Mouse (Mus musculus) adrenal gland, adult (tissue): Measurements from ENCODE around the gene Evx2.

Source experiments
- DNase-seq, 2 experiments: peaks; one replicate each; pipeline ENCODE4 v3.0.0; 2022 to 2023; ENCODE audit warnings: low spot score in 1 of 2; ENCODE audit not compliant: inconsistent age in 2 of 2

The Evx2 gene

DNA sequence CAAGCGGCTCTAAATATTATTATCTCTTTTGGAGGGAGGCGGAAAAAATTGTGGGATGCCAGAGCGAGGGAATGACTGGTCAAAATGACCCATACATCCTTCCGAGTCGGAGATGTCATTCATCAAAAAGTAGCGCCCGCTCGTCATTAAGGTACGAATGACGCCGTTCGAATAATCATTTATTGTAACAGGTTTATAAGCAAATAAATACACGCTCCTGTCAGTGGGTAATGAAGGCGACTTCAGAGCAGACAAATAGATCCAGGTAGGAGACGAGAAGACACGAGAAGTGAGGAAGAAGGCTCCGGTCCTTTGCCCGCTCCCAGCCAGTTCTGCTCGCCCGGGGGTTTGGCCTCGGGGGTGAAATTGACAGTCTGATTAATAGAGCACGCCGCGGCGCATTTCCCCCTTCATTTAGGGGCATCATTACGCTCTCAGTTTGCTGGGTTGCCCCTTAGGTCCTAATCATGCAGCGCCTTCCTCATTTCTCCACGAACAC, at the start of gene Evx2:
TSS of gene Evx2 (minus strand) at position 51 of the 499 bp plus-strand sequence.
- no peak for DNase-seq

DNA sequence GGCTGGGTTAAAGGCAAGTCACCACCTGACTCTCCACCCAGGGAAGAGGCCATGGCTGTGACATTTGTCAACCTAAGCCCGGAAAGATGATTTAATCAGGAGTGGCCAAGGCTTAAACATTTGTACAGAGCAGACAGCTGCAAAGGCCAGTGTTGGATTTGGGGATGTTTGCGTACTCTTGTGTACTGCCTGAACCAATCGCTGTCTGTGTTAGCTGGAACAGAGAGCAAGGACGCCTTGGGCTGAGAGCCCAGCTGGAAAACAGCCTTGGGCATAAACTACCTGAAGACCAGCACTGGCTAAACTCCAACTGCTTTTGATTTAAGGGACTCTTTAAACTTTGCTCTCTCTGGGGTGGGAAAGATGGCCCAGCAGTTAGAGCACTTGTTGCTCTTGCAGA, 49.3 kb upstream of the Evx2 start:
- peak; percentile 74 to 91 for DNase-seq

DNA sequence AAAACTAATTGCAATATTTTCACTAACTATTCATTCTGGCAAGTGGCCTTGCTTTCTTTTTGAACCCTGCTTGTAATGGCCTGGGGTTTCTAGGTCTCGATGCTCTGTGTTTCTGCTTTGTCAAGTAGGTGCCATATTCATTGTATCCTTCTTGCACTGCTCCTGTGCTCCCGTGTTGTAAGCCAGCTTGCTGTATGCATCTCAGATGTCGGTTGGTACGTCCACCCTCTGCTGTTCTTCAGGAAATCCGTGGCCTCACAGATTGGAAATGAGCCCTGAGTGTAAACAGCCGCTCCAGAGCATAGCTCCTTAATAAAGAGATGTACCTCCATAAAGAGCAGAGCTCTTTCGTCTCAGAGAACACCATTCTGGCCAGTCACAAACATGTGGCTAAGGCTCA, 48.2 kb upstream of the Evx2 start:
- peak in 1 of 2 experiments; percentile 53 for DNase-seq

DNA sequence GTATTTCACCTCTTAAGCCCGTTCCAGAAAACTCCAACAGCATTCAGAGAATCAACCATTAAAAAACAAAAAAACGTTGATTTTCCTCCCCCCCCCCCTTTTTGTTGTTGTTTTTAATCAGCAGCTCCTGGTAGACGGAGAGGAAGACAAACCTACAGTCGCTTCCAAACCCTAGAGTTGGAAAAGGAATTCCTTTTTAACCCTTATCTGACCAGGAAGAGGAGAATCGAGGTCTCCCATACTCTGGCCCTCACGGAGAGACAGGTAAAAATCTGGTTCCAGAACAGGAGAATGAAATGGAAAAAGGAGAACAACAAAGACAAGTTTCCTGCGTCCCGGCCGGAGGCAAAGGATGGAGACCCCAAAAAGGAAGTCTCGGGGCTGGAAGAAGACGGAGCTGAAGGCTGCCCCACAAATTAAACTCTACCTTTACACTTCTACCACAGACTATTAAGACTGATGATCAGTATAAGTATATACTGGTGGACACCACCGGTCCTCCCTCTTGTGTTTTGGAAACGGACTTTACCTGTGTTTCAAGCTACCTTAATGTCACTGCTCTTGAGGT, 47.1 kb upstream of the Evx2 start:
- peak in 1 of 2 experiments; percentile 62 for DNase-seq

DNA sequence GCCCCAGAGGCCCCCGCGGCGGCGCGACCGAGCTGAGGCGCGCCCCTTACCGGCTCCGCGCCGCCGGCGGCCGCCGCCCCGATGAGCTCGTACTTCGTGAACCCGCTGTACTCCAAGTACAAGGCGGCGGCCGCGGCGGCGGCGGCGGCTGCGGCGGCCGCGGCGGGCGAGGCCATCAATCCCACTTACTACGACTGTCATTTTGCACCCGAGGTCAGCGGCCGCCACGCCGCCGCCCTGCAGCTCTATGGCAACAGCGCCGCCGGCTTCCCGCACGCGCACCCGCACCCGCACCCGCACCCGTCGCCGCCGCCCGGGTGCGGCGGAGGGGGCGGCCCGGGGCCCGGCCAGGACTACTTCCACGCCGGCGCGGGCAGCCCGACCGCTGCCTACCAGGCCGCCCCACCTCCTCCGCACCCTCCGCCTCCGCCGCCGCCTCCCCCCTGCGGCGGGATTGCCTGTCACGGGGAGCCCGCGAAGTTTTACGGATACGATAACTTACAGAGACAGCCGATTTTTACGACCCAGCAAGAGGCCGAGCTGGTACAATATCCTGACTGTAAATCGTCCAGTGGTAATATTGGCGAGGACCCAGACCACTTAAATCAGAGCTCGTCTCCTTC, 46.2 kb upstream of the Evx2 start:
- peak; percentile 85 to 93 for DNase-seq

DNA sequence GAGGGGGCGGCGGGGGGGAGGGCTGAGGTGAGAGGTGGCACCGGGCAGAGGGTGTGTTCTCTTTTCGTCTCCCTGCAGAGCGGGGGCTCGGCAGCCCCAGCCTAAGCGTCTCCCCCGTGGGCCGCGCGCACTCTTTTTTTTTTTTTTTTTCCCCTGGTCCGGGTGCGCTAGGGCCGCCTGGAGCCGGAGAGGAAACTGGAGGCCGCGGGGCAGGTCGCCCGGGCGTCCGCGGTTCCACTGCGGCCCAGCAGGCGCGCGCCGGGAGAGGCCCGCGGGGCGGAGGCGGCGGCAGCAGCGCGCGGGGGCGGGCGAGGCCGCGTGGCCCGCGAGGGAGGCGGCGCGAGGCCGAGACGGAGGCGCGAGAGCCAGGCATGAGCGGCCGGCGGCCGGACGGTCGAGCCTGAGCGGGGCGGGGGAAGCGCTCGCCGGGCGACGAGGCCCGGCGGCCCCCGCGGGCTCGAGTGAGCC, 45.7 kb upstream of the Evx2 start:
- DNase-seq = peak; percentile 75 to 88

DNA sequence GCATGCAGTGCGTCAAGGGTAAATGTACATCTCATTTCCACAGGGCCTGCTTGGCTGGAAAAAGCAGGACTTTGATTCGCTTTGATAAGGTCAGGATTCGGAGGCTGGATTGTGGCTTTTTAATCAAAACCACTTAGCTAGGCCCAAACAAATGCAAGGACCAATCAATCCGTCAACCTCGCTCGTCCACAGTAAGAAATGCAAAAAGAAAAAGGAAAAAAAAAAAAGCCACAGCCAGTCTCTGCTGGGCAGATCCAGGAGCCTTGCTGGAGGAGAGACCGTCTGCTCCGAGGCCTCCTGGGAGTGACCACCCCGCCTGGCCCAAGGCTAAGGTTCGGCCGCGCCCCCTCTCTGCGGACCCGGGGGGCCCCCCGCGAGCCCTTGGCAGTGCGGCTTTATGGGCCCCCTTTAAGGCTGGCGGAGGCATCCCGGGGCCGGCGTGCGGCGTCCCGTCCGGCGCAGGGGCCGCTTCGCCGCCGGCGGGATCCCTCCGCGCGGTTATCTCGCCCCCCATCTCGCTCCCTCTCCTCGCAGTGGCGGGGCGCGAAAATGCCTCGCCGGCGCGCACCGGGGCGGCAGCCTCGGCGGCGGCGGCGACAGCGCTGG, 45.1 kb upstream of the Evx2 start, which contains the start of gene Hoxd8:
TSS of gene Hoxd8 (plus strand) at position 223 of the 606 bp plus-strand sequence.
- peak; percentile 89 to 95 for DNase-seq

DNA sequence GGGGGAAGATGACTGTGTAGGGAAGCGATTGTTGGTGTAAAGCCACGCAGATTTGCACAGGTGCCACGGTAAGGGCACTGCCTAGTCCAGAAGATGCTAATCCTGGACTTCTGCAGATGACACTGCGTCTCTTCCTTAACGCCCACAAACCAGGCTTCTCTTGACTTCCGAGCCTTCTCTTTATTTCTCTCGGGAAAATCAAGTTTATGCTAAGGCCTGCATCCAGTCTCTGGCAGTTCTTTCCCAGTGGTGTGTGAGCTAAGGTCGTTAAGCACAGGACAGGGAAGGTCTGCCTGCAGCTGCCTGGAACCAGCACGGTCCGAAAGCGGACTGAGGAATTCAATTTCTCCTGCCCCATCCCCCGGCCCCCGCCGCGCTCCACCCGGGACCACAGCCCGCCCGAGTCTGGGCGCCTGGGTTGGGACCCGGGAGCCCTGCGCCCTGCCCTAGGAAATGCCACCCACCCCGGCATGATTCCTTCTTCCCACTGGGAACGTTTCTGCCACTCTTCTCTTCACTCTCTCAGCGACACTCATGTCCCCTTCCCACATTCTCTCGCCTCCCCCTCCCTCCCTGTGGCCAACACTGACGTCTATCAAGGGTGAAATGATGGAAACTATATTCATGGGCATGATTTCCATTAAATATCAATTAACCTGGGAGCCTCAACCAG, 44.5 kb upstream of the Evx2 start:
- DNase-seq = peak in 1 of 2 experiments; percentile 47

DNA sequence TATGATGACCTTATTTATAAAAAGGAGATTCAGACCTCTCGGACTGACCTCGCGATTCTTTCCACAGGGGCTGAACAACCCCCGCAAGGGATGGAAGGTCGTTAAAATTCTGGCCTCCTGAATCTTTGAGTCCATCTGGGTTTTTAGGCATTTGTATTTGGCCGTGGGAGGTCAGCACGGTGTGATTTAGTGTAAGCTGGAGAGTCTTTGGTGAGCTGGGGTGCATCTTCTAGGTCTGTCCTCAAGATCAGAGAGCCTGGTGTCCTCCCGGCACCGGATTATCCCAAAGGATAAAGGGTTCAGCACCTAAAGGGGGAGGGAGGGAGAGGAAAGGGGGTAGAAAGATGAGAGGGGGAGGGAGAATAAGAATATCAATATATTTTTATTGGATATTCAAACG, 44.0 kb upstream of the Evx2 start:
- DNase-seq = no peak

DNA sequence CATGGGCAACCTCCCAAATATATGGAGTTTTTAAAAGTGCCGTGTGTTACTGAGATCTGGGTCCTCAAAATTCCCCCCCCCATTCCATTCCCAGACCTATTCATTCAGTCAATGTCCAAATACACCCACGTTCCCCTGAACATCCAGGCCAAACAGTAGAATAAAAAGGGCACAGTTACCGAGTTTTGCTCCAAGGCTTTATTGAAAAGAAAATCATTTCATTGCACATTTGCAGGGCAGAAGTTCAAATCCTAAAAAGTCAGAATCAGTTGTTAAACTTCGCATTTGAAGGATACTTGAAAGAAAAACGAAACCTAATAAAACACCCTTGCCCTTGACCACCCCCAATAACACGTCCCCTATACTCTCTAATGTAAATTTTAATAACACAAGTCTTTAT, 43.5 kb upstream of the Evx2 start:
- no peak for DNase-seq

DNA sequence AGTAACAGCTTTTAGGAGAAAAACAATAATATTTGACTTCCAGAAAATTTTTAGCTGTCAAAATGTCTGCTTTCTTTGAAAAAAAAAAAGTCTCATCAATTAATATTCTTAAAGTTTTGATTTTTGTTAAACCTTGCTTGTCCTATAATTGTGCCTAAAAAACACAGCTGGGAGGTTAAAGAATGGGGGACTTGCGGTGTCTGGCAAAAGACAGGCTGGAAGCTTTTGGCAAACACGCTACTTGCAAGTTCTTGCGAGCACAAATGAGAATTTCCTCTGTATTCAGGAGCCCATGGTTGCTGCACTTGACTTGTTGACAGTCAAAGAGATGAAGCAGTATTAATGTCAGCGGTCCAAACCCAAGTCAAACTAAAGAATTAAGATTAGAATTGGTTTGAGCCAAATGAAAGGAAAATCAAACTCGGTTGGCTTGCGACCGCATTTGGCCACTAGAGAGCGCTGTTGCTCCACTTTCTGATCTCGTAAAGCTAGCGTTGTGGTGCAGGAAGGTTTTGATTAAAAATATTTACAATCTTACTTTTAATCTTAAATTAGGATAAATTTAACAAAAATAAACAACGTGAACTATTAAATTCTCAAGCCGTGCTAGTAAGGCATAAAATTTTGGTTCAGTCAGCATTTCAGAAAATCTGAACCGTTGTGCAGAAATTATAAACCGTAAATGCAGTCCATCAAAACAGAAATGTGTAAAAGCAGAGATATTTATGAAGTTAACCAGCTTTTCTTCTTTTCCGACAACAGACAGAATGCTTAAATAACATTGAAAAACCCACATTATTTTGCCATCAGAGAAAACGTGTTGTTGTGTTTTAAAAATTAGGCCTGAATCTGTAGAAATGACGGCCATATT, 42.8 kb upstream of the Evx2 start:
- peak; percentile 68 to 93 for DNase-seq

DNA sequence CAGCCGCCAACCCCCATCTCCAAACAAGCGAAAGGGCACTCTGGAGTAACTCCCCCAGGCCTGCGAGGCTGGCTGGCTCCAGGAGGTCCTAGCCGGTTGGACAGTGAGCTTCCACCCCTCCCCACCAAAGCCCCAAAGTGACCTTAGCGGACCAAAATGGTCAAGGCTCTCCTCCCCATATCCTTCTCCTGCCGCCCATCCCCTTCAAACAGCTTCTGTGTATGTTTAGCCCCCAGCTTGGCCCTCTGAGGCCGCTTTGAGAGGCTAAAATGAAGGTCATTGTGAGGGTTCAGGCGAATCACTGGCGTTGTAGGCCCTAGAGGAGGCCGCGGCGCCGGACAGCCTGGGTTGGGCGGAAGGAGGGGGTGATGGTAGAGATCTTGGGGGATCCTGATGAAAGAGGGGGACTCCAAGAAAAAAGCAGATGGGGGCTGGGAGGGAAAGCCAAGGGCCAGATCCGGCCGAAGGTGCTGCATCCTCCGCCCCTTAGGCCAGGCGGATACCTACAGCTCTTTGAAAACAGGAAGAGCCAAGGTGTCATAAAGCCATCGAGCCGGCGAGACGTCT, 41.3 kb upstream of the Evx2 start:
- DNase-seq = peak in 1 of 2 experiments; percentile 27

DNA sequence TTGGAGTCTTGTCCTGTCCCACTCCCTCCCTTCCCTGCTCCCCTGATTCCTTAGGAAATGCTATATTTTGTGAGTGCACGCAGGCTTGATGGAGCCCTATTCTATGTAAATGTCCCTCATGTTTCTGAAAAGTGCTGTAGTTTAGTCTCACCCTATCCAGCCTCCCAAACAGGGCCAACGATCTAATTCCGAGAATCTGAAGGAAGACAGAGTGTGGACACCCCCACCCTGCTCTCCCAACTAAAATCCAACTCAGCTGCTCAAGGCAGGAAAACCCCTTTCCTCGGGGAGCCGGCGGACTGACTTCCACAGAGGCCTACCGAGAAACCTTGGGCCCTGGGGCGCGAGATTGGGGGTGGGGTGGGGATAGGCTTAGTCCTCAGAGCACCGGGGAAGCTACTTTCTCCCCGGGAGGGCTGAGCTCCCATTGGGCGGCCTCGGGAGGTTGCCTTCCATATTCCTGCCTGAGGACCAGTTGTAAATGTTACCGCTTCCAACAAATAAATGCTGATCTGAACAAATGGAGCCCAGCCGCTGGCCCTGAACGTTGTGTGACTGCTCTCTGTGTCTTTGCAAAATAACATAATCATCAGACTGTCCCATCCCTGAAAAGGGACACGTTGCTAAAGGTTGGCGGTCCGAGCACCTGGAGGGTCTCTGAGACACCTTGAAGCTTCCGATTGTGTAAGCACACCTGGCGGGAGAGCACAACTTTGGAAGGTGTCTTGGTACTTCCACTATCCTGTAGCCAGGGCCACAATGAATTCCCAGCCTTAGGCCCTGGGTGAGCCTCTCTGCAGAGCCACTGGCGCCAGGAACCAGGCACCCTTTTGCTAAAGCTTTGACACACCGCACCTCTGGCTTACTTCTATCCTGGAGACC, 40.5 kb upstream of the Evx2 start:
- DNase-seq = peak; percentile 9 to 34

DNA sequence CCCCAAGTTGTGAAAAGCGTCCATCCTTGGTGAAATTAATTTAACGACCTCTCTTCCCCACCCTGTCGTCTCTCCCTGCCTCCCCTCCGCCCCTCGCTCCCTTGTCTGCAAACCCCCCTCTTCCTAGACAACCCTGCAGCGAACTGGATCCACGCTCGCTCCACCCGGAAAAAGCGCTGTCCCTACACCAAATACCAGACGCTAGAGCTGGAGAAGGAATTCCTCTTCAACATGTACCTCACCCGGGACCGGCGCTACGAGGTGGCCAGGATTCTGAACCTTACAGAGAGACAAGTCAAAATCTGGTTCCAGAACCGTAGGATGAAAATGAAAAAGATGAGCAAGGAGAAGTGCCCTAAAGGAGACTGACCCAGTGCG, 39.7 kb upstream of the Evx2 start:
- peak; percentile 33 to 73 for DNase-seq

DNA sequence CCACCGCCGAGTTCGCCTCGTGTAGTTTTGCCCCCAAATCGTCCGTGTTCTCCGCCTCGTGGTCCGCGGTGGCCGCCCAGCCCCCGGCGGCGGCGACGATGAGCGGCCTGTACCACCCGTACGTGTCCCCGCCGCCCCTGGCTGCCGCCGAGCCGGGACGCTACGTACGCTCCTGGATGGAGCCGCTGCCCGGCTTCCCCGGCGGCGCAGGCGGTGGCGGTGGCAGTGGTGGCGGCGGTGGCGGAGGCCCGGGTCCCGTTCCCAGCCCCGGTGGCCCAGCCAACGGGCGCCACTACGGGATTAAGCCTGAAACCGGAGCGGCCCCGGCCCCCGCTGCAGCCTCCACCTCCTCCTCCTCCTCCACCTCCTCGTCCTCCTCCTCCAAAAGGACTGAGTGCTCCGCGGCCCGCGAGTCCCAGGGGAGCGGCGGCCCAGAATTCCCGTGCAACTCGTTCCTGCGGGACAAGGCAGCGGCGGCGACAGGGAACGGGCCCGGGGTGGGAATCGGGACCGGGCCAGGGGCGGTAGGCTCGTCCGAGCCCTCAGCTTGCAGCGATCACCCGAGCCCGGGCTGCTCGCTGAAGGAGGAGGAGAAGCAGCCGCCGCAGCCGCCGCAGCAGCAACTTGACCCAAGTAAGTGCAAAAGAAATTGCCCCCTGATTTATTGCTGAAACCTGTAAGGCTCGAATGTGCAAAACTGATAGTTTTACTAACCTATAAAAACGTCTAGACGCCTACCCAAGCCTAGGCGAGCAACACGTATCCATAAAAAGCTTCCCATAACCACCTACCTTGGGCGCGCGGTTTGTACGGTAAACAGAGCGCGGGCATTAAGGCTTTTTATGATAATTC, 39.1 kb upstream of the Evx2 start:
- peak; percentile 64 to 86 for DNase-seq

DNA sequence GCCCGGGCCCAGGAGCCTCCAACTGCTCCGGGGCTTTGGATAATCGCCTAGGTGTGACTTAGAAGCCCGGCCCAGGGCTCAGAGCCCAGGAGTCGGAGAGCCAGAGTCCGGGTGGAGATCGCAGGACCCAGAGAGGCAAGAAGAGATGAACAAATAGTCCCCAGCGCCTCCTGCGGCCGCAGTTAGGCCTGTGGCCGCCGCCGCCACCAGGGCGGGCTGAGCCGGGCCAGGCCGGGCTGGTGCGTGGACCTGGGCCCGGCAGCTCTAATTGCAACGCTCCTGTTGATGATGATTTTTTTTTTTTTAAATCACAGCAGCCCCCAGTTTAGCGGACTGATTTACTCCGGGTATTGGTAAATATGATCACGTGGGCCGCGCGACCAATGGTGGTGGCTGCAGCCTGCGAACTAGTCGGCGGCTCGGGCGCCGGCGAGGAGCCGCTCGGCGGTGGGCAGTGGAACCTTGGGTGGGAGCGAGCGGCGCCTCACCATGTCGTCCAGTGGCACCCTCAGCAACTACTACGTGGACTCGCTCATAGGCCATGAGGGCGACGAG, 38.3 kb upstream of the Evx2 start, which contains the start of gene Hoxd9:
TSS of gene Hoxd9 (plus strand) at position 161 of the 555 bp plus-strand sequence.
- peak; percentile 79 to 94 for DNase-seq

DNA sequence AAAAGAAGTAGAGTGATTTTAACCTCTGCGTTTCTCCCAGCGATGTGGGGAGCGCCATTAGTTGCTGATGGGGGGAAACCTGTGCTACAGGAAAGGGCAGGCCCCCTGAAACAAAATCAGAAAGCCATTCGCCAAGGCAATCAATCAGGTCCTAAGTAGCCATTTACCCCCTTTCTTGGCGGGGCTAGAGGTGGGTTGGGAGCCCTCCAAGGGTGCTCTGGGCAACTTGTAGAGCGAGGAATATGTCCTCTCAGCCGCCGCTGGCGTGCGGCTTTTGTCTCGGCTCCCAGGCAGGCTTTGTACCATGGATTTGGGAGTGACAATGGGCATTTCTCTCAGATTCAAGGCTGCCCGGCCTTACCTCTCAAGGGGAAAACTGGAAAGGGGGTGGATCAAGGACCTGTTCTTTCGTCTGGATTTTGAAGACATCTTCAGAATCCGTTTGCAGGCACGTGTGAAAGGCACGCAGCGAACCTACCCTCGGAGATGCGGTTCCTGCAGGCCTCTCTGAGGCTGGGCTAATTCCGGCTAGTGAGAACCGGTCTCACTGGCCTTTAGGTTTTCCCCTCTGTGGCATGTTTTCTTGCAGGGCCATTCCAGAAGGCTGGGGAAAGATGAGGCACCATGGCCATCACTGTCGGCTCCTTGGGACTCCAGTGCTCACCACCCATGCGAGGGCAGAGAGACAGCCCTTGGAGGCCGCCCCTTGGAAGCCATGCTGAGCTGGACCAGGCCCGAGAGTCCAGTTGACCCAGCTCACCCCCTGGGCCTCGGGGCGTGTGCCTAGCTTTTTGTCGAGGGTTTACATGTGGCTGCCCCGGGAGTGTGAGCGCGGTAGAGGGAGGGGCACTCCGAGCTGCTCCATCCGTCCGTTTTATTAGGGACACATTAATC, 37.3 kb upstream of the Evx2 start:
- DNase-seq = peak in 1 of 2 experiments; percentile 18
